Mouse (Mus musculus) mature B cell (primary cell): ENCODE results near the gene Esrrg.

Source experiments
- in situ Hi-C: fragments of 300-500 bp; cut with MboI; formaldehyde crosslinking; loops from 2 replicates; pipeline ENCODE4 v1.14.3; 2019

Esrrg gene

DNA sequence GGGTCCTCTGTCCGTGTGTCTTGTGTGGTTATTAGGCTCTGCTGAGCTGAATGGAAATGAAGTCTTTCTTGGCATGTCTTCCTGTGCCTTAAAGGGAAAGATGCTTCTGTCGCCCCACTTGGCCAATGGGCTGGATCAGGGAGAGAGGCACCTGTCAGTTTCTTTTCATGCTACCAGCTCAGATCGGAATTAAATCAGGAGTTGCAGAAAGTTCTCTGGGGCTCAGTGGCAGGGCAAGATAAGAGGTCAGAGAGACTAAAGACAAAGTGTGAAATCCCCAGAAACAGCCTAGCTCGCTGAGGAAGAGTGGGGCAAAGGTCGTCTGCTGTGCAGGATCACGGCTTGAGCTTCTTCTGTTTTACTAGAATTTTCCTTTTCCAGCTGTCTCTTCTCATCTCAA, 97.5 kb downstream of the Esrrg start:
- in situ Hi-C loops: no loop called here

DNA sequence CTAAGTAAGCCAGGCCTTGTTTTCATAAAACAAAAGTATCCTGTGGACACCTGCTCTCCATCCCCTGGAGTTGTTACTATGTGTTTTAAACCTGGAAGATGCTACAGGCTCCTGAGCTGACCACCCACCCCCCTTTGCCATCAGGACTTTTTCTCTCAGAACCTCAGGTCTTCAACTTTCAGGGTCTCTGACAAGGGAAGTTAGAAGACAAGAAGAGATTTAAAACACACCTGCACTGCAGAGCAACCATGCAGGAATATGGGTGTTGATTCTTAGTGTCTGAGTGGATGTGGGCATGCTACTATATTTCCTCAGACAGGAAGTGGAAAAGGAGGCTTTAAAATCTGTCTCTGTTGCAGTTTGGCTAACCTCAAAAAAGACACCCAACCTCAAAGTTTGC, 98.6 kb downstream of the Esrrg start:
- in situ Hi-C loops: no loop called here

DNA sequence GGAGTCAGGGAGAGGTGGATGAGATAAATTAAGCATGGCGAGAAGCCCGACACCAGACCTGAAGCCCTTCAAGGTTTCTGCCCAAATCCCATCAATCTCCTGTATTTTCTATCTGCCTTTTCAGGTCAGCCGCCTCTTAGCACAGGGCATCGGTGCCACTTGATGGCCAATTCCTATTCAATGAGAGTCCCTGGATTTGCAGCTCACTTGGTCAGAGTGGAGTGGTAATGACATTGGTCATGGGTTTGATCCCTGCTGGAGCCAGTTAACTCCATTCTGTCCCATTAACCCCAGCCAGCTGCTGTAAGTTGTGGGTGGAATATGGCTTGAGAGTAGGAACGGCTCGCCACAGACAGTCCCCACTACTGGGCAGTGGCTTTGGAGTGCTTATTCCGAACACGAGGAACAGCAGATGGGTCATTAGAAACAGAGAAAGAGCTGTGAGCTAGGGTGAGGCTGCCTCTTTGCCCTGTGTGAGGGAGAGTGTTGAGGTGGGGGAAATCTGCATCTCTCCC, 101.9 kb downstream of the Esrrg start:
- in situ Hi-C loops: no loop called here

DNA sequence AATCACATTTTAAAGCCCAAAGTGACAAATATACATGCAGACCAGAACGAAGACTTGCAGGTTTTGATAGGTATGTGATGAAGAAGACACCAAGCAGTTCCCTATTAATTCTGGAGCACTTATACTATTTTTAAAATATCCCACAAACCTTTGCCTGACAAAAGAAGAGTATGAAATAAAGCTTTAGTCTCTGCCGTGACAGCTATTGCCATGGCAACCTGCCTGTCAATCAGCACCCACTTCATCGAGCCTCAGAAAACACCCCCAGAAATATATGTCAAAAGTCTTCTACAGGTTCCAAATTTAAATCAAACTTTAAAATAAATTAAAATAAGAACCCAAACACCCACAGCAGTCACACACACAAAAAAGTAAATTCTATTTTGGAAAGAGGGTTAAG, 112.4 kb downstream of the Esrrg start:
- in situ Hi-C loops: no loop called here

GRCm38 (mm10) chr1:187722016-187722415, 113.4 kb downstream of the Esrrg start:
- in situ Hi-C loops: no loop called here

- in situ Hi-C loops: no loop called here
Measured at GRCm38 (mm10) chr1:187724651-187725050, 116.1 kb downstream of the Esrrg start.

GRCm38 (mm10) chr1:187725351-187725750, 116.8 kb downstream of the Esrrg start:
- in situ Hi-C loops: no loop called here

GRCm38 (mm10) chr1:187731171-187731570, 122.6 kb downstream of the Esrrg start:
- in situ Hi-C loops: no loop called here

- in situ Hi-C loops: no loop called here
Measured at GRCm38 (mm10) chr1:187736507-187736906, 127.9 kb downstream of the Esrrg start.

- in situ Hi-C loops: no loop called here
Measured at GRCm38 (mm10) chr1:187737296-187737695, 128.7 kb downstream of the Esrrg start.

GRCm38 (mm10) chr1:187740531-187740930, 131.9 kb downstream of the Esrrg start:
- in situ Hi-C loops: no loop called here

GRCm38 (mm10) chr1:187741306-187741705, 132.7 kb downstream of the Esrrg start:
- in situ Hi-C loops: no loop called here

GRCm38 (mm10) chr1:187742071-187742470, 133.5 kb downstream of the Esrrg start:
- in situ Hi-C loops: no loop called here

DNA sequence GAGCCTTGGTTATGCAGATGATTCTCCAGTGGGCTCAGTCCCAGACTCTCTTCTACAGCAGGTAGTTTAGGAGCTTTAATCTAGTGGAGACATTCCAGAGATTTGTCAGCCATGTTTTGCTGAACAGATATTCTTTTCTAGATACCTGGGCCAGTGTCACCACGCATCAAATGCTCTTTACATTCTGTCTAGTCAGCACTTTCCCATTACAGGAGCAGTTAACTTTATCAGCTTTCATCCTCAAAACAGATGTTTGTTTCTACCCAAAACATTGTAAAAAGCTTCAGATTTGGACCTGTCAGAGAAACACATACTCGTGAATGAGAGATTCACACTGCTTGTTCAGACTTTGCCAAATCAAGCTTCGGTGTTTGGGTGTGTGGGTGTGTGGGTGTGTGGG, 140.7 kb downstream of the Esrrg start:
- in situ Hi-C loops: no loop called here

- in situ Hi-C loops: no loop called here
Measured at GRCm38 (mm10) chr1:187749931-187750330, 141.3 kb downstream of the Esrrg start.

GRCm38 (mm10) chr1:187755528-187755927, 146.9 kb downstream of the Esrrg start:
- in situ Hi-C loops: no loop called here

DNA sequence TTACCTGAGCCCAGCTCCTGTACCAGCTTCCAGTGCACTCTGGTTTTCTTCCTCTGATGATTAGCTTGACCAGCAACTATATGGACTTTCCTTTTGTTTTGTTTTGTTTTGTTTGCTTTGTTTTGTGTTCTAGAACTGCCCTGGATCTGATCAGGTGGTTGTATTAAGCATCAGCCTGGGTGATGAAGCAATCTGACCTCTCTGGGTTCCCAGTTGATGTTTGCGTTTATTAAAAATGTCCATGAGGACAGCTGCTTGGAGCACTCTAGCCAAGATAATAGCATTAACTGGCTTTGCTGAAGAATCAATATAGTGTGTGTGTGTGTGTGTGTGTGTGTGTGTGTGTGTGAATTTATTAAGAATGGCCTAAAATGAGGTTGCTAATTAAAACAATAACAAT, 149.4 kb downstream of the Esrrg start:
- in situ Hi-C loops: no loop called here

DNA sequence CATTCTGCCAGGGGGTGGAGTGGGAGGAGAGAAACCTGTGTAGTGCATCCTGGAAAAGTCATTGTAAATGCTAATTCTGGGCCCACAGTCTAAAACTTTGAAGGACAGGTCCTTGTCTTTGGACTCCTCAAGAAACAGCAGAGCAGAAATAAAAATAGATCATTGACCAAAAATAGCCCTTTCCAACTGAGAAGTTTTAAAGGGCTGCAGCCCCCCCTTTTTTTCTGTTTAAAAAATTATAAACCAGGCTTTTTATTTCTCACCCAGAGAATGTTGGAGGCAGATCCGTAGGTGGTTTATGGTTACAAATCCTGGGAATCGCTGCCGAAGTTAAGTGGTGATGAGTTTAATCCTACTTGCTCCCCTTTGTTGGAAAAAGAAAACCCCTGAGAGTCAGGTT, 150.0 kb downstream of the Esrrg start:
- in situ Hi-C loops: no loop called here

DNA sequence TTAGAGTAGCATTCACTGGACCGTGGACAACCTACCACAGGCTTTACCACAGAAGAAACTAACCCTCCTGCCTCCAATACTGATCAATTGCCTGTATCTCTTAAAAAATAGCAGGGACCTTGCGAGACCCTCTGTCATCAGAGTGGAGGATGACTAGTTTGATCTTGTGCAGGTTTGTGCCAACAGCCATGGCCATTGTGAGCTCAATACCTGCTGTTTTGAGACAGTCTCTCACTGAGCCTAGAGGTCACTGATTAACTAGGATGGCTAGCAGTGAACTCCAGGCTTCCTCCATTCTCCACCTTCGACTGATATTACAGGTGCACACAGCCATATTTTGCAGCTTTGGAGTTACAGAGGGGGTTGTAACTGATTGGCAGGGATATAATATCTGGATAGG, 150.9 kb downstream of the Esrrg start:
- in situ Hi-C loops: no loop called here

- in situ Hi-C loops: no loop called here
Measured at GRCm38 (mm10) chr1:187762641-187763450, 154.3 kb downstream of the Esrrg start.

DNA sequence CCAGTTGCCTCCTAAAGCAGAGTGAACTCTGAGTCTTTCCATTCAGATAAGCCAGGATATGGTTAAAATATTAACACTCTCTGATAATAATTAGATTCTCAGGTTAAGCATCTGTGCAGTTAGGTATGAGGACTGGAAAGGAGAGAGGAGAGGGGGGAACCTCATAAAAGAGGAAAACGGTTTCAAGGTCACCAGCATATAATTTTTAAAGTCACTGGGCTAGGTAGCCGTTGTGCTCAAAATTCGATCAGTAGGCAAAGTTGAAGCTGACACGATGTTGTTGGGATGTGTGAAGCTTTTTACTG, 154.8 kb downstream of the Esrrg start:
- in situ Hi-C loops: no loop called here

- in situ Hi-C loops: no loop called here
Measured at GRCm38 (mm10) chr1:187763821-187764220, 155.2 kb downstream of the Esrrg start.

DNA sequence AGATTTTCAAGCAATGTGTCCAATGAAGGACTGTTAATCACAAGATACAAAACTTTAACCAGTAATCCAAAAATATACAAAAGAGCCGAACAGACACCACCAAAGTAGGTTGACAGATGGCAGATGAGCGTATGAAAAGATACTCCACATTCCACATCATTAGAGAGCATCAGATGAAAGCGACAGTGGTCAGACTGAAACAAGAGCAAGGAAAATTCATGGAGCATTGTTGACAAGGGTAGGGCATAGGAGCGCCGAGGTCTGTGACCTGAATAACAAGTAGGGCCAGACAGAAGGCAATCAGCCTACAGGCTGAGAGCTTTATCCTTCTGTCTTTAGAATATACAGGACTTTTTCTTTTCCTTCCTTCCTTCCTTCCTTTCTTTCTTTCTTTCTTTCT, 157.0 kb downstream of the Esrrg start:
- in situ Hi-C loops: no loop called here

GRCm38 (mm10) chr1:187767355-187767754, 158.8 kb downstream of the Esrrg start:
- in situ Hi-C loops: no loop called here
